Mouse (Mus musculus) thymus, postnatal 10 days (tissue): ENCODE measurements around the gene Disp1.

Experiments used
- DNase-seq, 2 experiments: peaks; one replicate each; pipeline ENCODE4 v3.0.0; 2021; ENCODE audit warnings: low spot score in 2 of 2

Disp1 gene

DNA sequence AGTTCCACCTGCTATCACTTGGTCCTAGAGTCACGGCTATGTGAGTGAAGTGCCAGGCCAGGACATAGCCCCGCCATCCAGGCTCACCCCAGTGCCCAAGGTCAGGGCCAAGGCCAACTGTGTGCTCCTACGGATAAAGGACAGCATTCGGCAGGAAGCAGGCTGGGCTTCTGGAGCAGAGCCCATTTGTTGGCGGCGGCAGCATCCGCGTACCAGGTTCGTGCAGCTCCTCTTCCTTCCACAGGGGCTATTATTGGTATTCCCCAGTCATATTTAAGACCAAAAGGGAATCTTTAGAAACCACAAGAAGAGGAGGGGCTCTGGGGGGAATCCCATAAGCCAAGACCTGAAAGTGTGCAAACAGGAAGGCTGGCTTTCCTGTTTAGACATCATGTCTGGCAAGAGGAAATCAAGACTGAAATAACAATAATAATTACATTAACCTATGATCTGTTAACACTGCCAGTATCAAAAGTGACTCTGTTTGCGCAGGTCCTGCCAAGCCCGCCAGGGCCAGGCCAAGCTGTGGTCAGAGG, 180.4 kb downstream of the Disp1 start:
- no peak for DNase-seq

DNA sequence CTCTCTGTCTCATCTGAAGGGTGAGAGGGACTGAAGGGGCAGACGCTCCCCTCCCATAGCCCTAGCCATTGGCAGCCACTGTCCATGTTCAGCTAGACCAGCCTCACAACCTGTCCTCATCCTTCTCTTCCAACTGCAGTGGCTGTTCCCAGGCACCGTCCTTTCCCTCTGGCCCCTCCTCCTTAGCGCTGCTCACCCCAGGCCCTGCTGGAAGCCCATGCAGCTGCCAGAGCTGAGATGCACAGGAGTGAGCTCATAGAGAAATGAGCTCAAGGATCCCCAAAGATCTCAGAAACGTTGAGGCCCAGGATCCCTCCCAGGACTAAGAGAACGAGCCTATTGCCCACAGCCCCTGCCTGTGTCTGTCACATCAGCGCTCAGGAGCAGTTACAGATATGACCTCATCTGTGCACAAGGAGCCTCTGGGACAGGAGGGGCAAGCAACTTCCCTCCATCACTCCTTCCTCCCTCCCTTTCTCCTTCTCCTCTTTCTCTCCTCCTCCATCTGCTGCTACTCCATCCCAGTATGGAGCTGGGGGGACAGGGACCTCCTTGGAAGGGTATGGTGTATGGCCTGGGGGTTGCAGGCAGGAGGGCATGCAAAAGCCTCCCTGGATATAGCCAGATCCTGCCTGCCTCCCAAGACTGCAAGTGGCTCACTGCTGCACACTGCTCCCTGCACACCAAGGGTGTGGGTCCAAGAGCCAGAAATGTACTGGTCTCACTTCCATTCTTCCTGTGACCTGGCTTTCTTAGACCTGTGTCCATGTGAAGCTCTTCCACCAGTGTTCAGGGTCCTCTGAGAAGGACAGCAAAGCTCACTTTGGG, 181.2 kb downstream of the Disp1 start:
- DNase-seq = no peak

DNA sequence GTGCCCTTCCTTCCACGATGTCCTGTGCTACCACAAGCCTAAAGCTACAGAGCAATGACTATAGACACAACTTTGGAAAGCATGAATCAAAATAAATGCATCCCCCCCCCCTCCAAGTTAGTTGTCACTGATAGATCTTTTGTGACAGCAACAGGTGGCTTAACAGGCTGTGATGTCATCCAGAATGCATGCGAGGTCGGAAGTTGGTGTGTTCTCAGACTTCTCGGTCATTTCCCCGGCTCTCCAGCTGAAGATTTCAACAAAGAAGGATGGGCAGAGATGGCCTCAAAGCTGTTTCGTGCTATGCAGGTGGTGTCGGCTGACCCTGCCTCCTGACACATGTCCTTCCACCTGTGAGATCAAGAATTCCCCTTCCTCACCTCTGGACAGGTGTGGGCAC, 181.9 kb downstream of the Disp1 start:
- no peak for DNase-seq
